Mouse (Mus musculus): ENCODE data around the gene Rasa1. TPM values are rescaled to one million over a fixed set of nuclear protein-coding genes. Genes with fewer than 3 reads are reported as not detected.

Rasa1 gene
- polyA plus RNA-seq, 1 experiment from 2014 or later: 48.8 TPM

GRCm38 (mm10) chr13:85218656-85219055 lies 70.3 kb downstream of the Rasa1 start:
- DNase-seq (ENCODE audit: extremely low spot score, low spot score): no peak
- 90% methylated on average over 4 of the region's 4 CpGs for WGBS
- H3K27ac ChIP-seq: no peak overlapping the region
- H3K9me3 ChIP-seq: no peaks in the 10 kb centered on the region
- H3K27me3 ChIP-seq (ENCODE audit: poor library complexity, severe bottlenecking): no peaks in the 10 kb centered on the region
- no peak overlapping the region for H3K4me3 ChIP-seq
- H3K36me3 ChIP-seq (replicated peaks): peaks cover 81% of the 10 kb centered on the region
- no peaks in the 10 kb centered on the region for H3K4me1 ChIP-seq

GRCm38 (mm10) chr13:85210353-85210752 lies 78.6 kb downstream of the Rasa1 start:
- DNase-seq (ENCODE audit: extremely low spot score, low spot score): no peak
- H3K4me1 ChIP-seq: no peaks in the 10 kb centered on the region
- no peak overlapping the region for H3K4me3 ChIP-seq
- H3K27ac ChIP-seq: no peak overlapping the region
- peaks cover 66% of the 10 kb centered on the region for H3K36me3 ChIP-seq (replicated peaks)
- 90% methylated on average over 1 of the region's 1 CpGs for WGBS
- H3K27me3 ChIP-seq (ENCODE audit: poor library complexity, severe bottlenecking): no peaks in the 10 kb centered on the region
- no peaks in the 10 kb centered on the region for H3K9me3 ChIP-seq

GRCm38 (mm10) chr13:85208656-85209055 lies 80.3 kb downstream of the Rasa1 start:
- Histone ChIP-seq H3K9me3 (no peaks in the 10 kb centered on the region), H3K4me1 (no peaks in the 10 kb centered on the region), H3K27ac (no peak overlapping the region), H3K36me3 (replicated peaks) (peaks cover 61% of the 10 kb centered on the region), H3K4me3 (no peak overlapping the region), H3K27me3 (ENCODE audit: poor library complexity, severe bottlenecking) (no peaks in the 10 kb centered on the region)
- 96% methylated on average over 6 of the region's 6 CpGs for WGBS
- DNase-seq (ENCODE audit: extremely low spot score, low spot score): no peak

GRCm38 (mm10) chr13:85207493-85207892 lies 81.4 kb downstream of the Rasa1 start:
- no peaks in the 10 kb centered on the region for H3K27me3 ChIP-seq (ENCODE audit: poor library complexity, severe bottlenecking)
- DNase-seq (ENCODE audit: extremely low spot score, low spot score): no peak
- H3K4me1 ChIP-seq: no peaks in the 10 kb centered on the region
- H3K4me3 ChIP-seq: no peak overlapping the region
- H3K36me3 ChIP-seq (replicated peaks): peaks cover 63% of the 10 kb centered on the region
- 83% methylated on average over 2 of the region's 2 CpGs for WGBS
- H3K27ac ChIP-seq: no peak overlapping the region
- H3K9me3 ChIP-seq: no peaks in the 10 kb centered on the region

GRCm38 (mm10) chr13:85191253-85191652 lies 97.7 kb downstream of the Rasa1 start:
- H3K9me3 ChIP-seq: no peaks in the 10 kb centered on the region
- peaks cover 13% of the 10 kb centered on the region for H3K4me1 ChIP-seq
- no peak overlapping the region for H3K27ac ChIP-seq
- DNase-seq (ENCODE audit: extremely low spot score, low spot score): no peak
- peaks cover 39% of the 10 kb centered on the region for H3K36me3 ChIP-seq (replicated peaks)
- H3K4me3 ChIP-seq: no peak overlapping the region
- 100% methylated on average over 2 of the region's 2 CpGs for WGBS
- H3K27me3 ChIP-seq (ENCODE audit: poor library complexity, severe bottlenecking): no peaks in the 10 kb centered on the region

GRCm38 (mm10) chr13:85189644-85190121 lies 99.2 kb downstream of the Rasa1 start:
- H3K36me3 ChIP-seq (replicated peaks): peaks cover 35% of the 10 kb centered on the region
- H3K9me3 ChIP-seq: no peaks in the 10 kb centered on the region
- no peaks in the 10 kb centered on the region for H3K27me3 ChIP-seq (ENCODE audit: poor library complexity, severe bottlenecking)
- peaks cover 13% of the 10 kb centered on the region for H3K4me1 ChIP-seq
- 3% methylated on average over 17 of the region's 17 CpGs for WGBS
- H3K27ac ChIP-seq: peak overlapping the region; percentile 92
- no peak for DNase-seq (ENCODE audit: extremely low spot score, low spot score)
- H3K4me3 ChIP-seq: peak overlapping the region; percentile 91

- 2% methylated on average over 44 of the region's 44 CpGs for WGBS
- Histone ChIP-seq H3K4me1 (peaks cover 13% of the 10 kb centered on the region), H3K27ac (peak within 1 kb of the TSS; percentile 92)
Observed at GRCm38 (mm10) chr13:85188903-85189643, 99.9 kb downstream of the Rasa1 start, which contains the start of gene Ccnh. Ccnh (plus strand) TSS chr13:85189408.

More at GRCm38 (mm10) chr13:85188903-85189643, 99.9 kb downstream of the Rasa1 start, which contains the start of gene Ccnh:
- Histone ChIP-seq H3K4me3 (peak within 1 kb of the TSS; percentile 91), H3K27me3 (ENCODE audit: poor library complexity, severe bottlenecking) (no peaks in the 10 kb centered on the region), H3K36me3 (replicated peaks) (peaks cover 33% of the 10 kb centered on the region), H3K9me3 (no peaks in the 10 kb centered on the region)
- DNase-seq (ENCODE audit: extremely low spot score, low spot score): peak; percentile 90

Other genes with a start within 250 kb of the Rasa1 start
- 116 and 125 TPM in 2 replicates for gene Ccnh, start 99.7 kb downstream of the Rasa1 start, polyA plus RNA-seq (2016; fragmentation: Nextera tagmentation; extraction: Ambion mirVana)